Mouse (Mus musculus) testis, postnatal 10 days (tissue): ENCODE measurements at regions not wholly inside any gene's neighbourhood (a gene's known extent, or its start where the extent isn't known, plus 50 kb on each side); places are given as distances from the start of the nearest gene placed in this dataset.

Experiments
- DNase-seq: peaks from one replicate; pipeline ENCODE4 v3.0.0; 2021; ENCODE audit warnings: low spot score

- no peak for DNase-seq
Measured at GRCm38 (mm10) chr9:61563017-61563416, 190.9 kb downstream of the Tle3 start.

DNA sequence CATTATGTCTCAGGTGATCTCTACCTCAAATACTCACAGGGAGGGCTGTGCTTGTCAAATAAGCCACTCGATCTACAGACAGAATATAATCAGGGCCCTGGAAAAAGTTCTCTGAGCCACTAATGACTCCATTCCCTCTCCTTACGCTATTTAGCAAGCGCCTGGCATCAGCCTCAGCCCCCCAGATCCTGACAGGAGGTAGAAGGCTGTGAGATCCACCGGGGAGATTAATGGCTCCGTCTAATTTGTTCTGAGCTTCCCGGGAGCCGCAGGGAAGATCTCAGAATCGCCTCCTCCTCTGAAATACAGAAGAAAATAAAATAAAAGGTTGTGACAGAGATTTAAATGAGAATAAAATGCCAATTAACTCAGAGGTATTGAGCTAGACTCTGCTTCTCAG, 189.4 kb downstream of the Tle3 start:
- no peak for DNase-seq

- no peak for DNase-seq
Measured at GRCm38 (mm10) chr9:61558621-61559020, 186.5 kb downstream of the Tle3 start.

GRCm38 (mm10) chr9:61557025-61557424, 184.9 kb downstream of the Tle3 start:
- no peak for DNase-seq

GRCm38 (mm10) chr9:61555173-61555572, 183.0 kb downstream of the Tle3 start:
- DNase-seq = no peak

DNA sequence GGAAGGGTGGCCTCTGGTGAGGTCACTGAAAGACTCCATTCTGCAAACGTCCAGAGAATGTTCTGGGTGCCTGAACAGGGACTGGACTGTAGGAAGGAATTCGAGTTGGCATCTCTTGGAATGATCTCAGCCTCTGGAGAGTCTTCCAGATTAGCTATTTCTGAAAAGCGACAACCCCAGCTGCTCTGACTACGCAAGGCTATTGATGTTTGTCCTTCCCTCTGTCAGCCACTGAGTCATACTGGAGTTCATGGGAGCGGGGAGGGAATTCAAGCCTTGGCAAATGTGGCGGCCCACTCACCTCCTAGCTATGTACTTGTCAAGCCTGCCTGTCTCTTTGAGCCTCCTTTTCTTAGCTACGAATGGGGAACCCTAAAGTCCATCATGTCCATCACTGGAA, 182.4 kb downstream of the Tle3 start:
- no peak for DNase-seq

- no peak for DNase-seq
Measured at GRCm38 (mm10) chr9:61553626-61554025, 181.5 kb downstream of the Tle3 start.

- DNase-seq = no peak
Measured at GRCm38 (mm10) chr9:61551361-61551760, 179.2 kb downstream of the Tle3 start.

DNA sequence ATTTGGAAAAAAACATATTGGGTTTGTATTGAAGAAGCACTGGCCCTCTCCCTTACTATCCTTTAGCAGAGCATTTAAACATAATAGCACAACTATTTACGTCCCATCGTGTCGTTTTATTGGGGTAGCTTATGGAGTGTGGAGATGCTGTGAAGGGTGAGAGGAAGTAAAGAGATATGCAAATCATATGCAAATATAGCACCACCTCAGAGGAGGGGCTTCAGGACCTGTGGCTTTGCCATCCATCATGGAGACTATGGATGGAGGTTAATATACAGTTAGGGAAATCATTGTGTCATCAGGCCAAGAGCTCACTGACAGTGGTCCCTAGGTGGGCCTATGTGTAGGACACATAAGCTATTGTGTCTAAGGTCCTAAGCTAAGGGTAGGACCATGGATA, 178.2 kb downstream of the Tle3 start:
- no peak for DNase-seq

DNA sequence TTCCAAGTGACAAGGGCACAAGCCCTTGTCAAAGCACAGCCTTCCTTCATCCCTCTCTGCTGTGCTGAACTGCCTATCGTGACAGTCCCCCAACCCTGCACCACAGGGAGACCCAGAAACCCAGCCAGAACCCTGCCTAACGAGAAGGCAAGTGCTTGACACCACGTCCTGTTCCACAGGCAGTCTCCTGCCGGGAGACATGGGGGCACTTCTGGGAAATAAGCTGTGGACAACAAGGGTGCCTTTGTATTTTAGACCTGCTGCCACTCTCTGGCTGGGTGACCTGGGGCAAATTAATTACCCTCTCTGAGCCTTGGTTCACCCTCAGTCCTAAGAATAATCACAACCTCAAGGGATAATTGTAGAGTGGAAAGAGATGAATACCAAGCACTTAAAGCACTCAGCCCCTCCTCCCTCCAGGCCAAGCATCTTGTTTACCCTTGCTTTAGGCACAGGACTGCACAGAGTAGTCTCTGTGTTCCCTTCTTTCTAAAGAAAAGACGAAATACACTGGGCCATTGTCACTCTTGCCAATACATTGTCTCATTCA, 177.6 kb downstream of the Tle3 start:
- no peak for DNase-seq

- no peak for DNase-seq
Measured at GRCm38 (mm10) chr9:61537316-61538189, 165.4 kb downstream of the Tle3 start.

- no peak for DNase-seq
Measured at GRCm38 (mm10) chr9:61533237-61533636, 161.1 kb downstream of the Tle3 start.

DNA sequence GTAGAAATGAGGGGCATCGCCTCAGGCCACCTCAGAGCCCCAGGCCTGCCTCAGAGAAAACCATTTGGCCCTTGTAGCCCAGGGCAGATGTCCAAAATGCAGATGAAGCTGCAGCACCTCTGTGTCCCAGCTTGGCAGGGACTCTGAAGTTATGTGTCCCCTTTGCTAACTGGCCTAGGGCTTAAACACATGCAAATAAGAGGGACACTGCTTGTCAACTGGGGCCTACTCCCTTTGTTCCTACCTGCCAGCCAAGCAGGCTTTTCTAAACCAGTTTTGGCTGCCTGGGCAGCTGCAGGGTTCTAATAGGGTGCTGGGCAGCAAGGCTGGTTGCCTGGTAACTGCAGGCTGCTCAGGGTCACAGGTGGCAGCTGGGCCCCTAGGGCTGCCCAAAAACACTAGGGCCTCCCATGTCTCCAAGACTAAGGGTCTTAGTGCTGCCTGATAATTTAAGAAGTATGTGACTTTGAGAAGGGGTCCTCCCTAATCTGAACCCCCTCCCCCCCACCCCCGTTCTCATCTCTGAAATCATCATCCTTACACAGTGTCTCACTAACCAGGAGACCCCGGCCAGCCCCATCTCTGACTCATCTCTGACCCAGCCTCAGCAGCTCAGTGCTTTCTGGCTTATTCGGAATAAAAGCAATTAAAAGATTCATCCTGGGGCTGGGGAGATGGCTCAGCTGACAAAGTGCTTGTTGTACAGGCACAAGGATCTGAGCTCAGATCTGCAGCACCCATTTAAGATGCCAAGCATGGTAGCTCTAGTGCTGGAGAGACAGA, 158.3 kb downstream of the Tle3 start:
- no peak for DNase-seq

- no peak for DNase-seq
Measured at GRCm38 (mm10) chr9:61528286-61528865, 156.2 kb downstream of the Tle3 start.

- no peak for DNase-seq
Measured at GRCm38 (mm10) chr9:61527491-61528056, 155.4 kb downstream of the Tle3 start.

GRCm38 (mm10) chr9:61520136-61520535, 148.0 kb downstream of the Tle3 start:
- no peak for DNase-seq

DNA sequence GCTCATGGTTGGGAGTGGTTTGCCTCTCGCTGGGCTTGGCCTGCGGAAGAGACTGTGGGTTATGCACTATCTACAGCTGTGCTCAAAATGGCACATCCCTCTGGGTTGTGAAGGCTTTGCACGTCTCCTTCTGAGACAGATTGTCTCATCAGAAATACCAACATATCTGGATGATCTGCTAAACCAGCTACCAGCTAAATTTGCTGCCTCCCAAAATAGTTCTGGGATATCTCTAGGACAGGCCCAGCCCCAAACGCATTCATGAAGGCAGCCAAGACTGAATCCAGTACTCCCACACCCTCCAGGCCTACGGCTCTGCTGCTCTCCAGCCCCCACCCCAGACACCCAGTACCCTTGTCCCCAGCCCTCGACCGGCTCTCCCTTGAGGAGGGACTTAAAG, 145.7 kb downstream of the Tle3 start:
- no peak for DNase-seq

- no peak for DNase-seq
Measured at GRCm38 (mm10) chr9:61511436-61511835, 139.3 kb downstream of the Tle3 start.

- DNase-seq = no peak
Measured at GRCm38 (mm10) chr9:61510217-61510893, 138.2 kb downstream of the Tle3 start.

GRCm38 (mm10) chr9:61509591-61510191, 137.5 kb downstream of the Tle3 start:
- DNase-seq = no peak

DNA sequence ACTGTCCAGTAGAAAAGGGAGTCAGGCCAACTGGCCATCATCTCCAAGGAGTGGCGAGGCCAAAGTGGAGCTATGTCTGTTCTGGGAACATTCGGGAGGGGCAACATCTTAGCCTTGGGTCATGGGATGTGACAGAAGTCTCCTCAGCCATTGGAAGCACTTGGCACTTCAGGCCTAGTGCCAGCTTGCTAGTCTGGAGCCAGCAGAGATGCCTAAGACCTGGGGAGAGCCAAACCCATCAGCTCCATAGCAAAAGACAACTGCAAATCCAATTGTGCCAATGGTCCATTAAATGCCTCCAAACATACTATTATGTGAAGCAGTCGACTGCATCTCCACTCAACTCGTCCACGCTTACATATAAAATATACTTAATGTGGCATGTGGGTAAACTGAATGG, 136.9 kb downstream of the Tle3 start:
- no peak for DNase-seq
